Mouse (Mus musculus): ENCODE results near the gene Sash1. TPM values are rescaled to one million over a fixed set of nuclear protein-coding genes. Genes with fewer than 3 reads are reported as not detected.
A peak's percentile ranks its signal among the peaks of the same experiment; 100 is the strongest.
"Not testable (repeated sequence)": the region's sequence is repeated elsewhere in the genome, so short reads cannot be mapped to it uniquely, and the experiment has no call there.

Gene Sash1
- polyA plus RNA-seq, 1 experiment from 2014 or later, result 6.5 TPM

GRCm38 (mm10) chr10:8729387-8730337 is 156.2 kb downstream of the Sash1 start:
- Histone ChIP-seq H3K27ac (no peak overlapping the region), H3K4me1 (no peaks in the 10 kb centered on the region), H3K9ac (no peak overlapping the region), H3K27me3 (no peaks in the 10 kb centered on the region), H3K9me3 (no peaks in the 10 kb centered on the region), H3K36me3 (peaks cover 94% of the 10 kb centered on the region), H3K4me3 (no peak overlapping the region), H3K4me2 (replicated peaks) (no peak overlapping the region)
- 93% methylated on average over 34 of the region's 34 CpGs for WGBS
- peak; percentile 24; the same call in 1 of the 2 replicates for ATAC-seq (ENCODE audit: low FRiP score, low read depth)

GRCm38 (mm10) chr10:8719345-8719744 is 166.5 kb downstream of the Sash1 start:
- WGBS, result 77% methylated on average over 13 of the region's 13 CpGs
- peaks cover 23% of the 10 kb centered on the region for H3K36me3 ChIP-seq
- no peak overlapping the region for H3K4me3 ChIP-seq
- H3K27ac ChIP-seq, result no peak overlapping the region
- H3K9ac ChIP-seq, result no peak overlapping the region
- no peak for ATAC-seq (ENCODE audit: low FRiP score, low read depth)
- H3K27me3 ChIP-seq, result no peaks in the 10 kb centered on the region
- H3K4me2 ChIP-seq (replicated peaks), result no peak overlapping the region
- H3K4me1 ChIP-seq, result peaks cover 4% of the 10 kb centered on the region
- no peaks in the 10 kb centered on the region for H3K9me3 ChIP-seq

- H3K4me2 ChIP-seq (replicated peaks), result no peak overlapping the region
- no peaks in the 10 kb centered on the region for H3K9me3 ChIP-seq
- ATAC-seq (ENCODE audit: low FRiP score, low read depth), result no peak
- H3K27ac ChIP-seq, result no peak overlapping the region
- H3K27me3 ChIP-seq, result no peaks in the 10 kb centered on the region
- WGBS, result 85% methylated on average over 7 of the region's 7 CpGs
- H3K4me1 ChIP-seq, result peaks cover 4% of the 10 kb centered on the region
- no peak overlapping the region for H3K9ac ChIP-seq
- no peak overlapping the region for H3K4me3 ChIP-seq
- H3K36me3 ChIP-seq, result peaks cover 20% of the 10 kb centered on the region
These were observed 167.0 kb downstream of the Sash1 start for GRCm38 (mm10) chr10:8718831-8719230.

- no peak for ATAC-seq (ENCODE audit: low FRiP score, low read depth)
- Histone ChIP-seq H3K4me3 (no peak overlapping the region), H3K27ac (no peak overlapping the region), H3K4me1 (peaks cover 4% of the 10 kb centered on the region), H3K9ac (no peak overlapping the region), H3K27me3 (no peaks in the 10 kb centered on the region), H3K4me2 (replicated peaks) (no peak overlapping the region), H3K9me3 (no peaks in the 10 kb centered on the region), H3K36me3 (peaks cover 8% of the 10 kb centered on the region; the same call in 1 of the 2 replicates)
- 63% methylated on average over 5 of the region's 5 CpGs for WGBS
These were observed 168.7 kb downstream of the Sash1 start for GRCm38 (mm10) chr10:8717171-8717570.

GRCm38 (mm10) chr10:8715679-8716284 is 170.1 kb downstream of the Sash1 start:
- WGBS, result 17% methylated on average over 12 of the region's 12 CpGs
- Histone ChIP-seq H3K27me3 (no peaks in the 10 kb centered on the region), H3K36me3 (no peaks in the 10 kb centered on the region; the same call in 1 of the 2 replicates), H3K9ac (no peak overlapping the region), H3K4me1 (peaks cover 4% of the 10 kb centered on the region), H3K4me3 (no peak overlapping the region), H3K27ac (no peak overlapping the region), H3K4me2 (replicated peaks) (peak overlapping the region; percentile 23; the same call in 1 of the 2 replicates), H3K9me3 (no peaks in the 10 kb centered on the region)
- ATAC-seq (ENCODE audit: low FRiP score, low read depth), result peak; percentile 64; the same call in 1 of the 2 replicates

GRCm38 (mm10) chr10:8696636-8697035 is 189.2 kb downstream of the Sash1 start:
- not testable (repeated sequence) for H3K9ac ChIP-seq; H3K36me3 ChIP-seq; H3K4me1 ChIP-seq; H3K4me3 ChIP-seq; H3K27ac ChIP-seq; ATAC-seq (ENCODE audit: low FRiP score, low read depth); H3K4me2 ChIP-seq (replicated peaks); H3K9me3 ChIP-seq; H3K27me3 ChIP-seq
- WGBS, result 78% methylated on average over 1 of the region's 1 CpGs

GRCm38 (mm10) chr10:8693996-8694500 is 191.8 kb downstream of the Sash1 start:
- no peak for ATAC-seq (ENCODE audit: low FRiP score, low read depth)
- H3K27me3 ChIP-seq, result no peaks in the 10 kb centered on the region
- no peaks in the 10 kb centered on the region for H3K9me3 ChIP-seq
- H3K27ac ChIP-seq, result no peak overlapping the region
- no peaks in the 10 kb centered on the region for H3K4me1 ChIP-seq
- H3K36me3 ChIP-seq, result no peaks in the 10 kb centered on the region
- WGBS, result 86% methylated on average over 7 of the region's 7 CpGs
- no peak overlapping the region for H3K9ac ChIP-seq
- no peak overlapping the region for H3K4me3 ChIP-seq
- no peak overlapping the region for H3K4me2 ChIP-seq (replicated peaks)

- Histone ChIP-seq H3K27ac (no peak overlapping the region), H3K4me2 (replicated peaks) (no peak overlapping the region), H3K27me3 (no peaks in the 10 kb centered on the region), H3K4me1 (no peaks in the 10 kb centered on the region), H3K9ac (no peak overlapping the region), H3K4me3 (no peak overlapping the region), H3K36me3 (no peaks in the 10 kb centered on the region), H3K9me3 (no peaks in the 10 kb centered on the region)
- no peak for ATAC-seq (ENCODE audit: low FRiP score, low read depth)
- 91% methylated on average over 4 of the region's 4 CpGs for WGBS
These were observed 192.3 kb downstream of the Sash1 start for GRCm38 (mm10) chr10:8693561-8693960.

- ATAC-seq (ENCODE audit: low FRiP score, low read depth), result no peak
- H3K9me3 ChIP-seq, result no peaks in the 10 kb centered on the region
- WGBS, result 93% methylated on average over 2 of the region's 2 CpGs
These were observed 193.3 kb downstream of the Sash1 start for GRCm38 (mm10) chr10:8692531-8692930.

GRCm38 (mm10) chr10:8686219-8686618 is 199.7 kb downstream of the Sash1 start:
- H3K27ac ChIP-seq, result no peak overlapping the region
- no peaks in the 10 kb centered on the region for H3K27me3 ChIP-seq
- no peaks in the 10 kb centered on the region for H3K4me1 ChIP-seq
- 0 out of 2 replicates have a peak, but pooled peaks cover 4% of the 10 kb centered on the region for H3K9me3 ChIP-seq
- H3K4me3 ChIP-seq, result no peak overlapping the region
- H3K9ac ChIP-seq, result no peak overlapping the region
- 90% methylated on average over 1 of the region's 1 CpGs for WGBS
- no peak overlapping the region for H3K4me2 ChIP-seq (replicated peaks)
- ATAC-seq (ENCODE audit: low FRiP score, low read depth), result no peak
- no peaks in the 10 kb centered on the region for H3K36me3 ChIP-seq

More at GRCm38 (mm10) chr10:8692531-8692930, 193.3 kb downstream of the Sash1 start:
- Histone ChIP-seq H3K27me3 (no peaks in the 10 kb centered on the region), H3K4me3 (no peak overlapping the region), H3K4me2 (replicated peaks) (no peak overlapping the region), H3K9ac (no peak overlapping the region), H3K36me3 (no peaks in the 10 kb centered on the region), H3K4me1 (no peaks in the 10 kb centered on the region), H3K27ac (no peak overlapping the region)

- Histone ChIP-seq H3K4me1 (no peaks in the 10 kb centered on the region), H3K4me2 (replicated peaks) (no peak overlapping the region), H3K9ac (no peak overlapping the region), H3K27ac (no peak overlapping the region), H3K27me3 (no peaks in the 10 kb centered on the region), H3K36me3 (no peaks in the 10 kb centered on the region), H3K4me3 (no peak overlapping the region), H3K9me3 (0 out of 2 replicates have a peak, but pooled peaks cover 4% of the 10 kb centered on the region)
- no peak for ATAC-seq (ENCODE audit: low FRiP score, low read depth)
- WGBS, result 90% methylated on average over 7 of the region's 7 CpGs
These were observed 200.6 kb downstream of the Sash1 start for GRCm38 (mm10) chr10:8685269-8685668.

GRCm38 (mm10) chr10:8682900-8683299 is 203.0 kb downstream of the Sash1 start:
- no peaks in the 10 kb centered on the region for H3K27me3 ChIP-seq
- H3K4me2 ChIP-seq (replicated peaks), result no peak overlapping the region
- no peaks in the 10 kb centered on the region for H3K4me1 ChIP-seq
- ATAC-seq (ENCODE audit: low FRiP score, low read depth), result no peak
- WGBS, result 20% methylated on average over 4 of the region's 4 CpGs
- H3K4me3 ChIP-seq, result no peak overlapping the region
- H3K9ac ChIP-seq, result no peak overlapping the region
- 0 out of 2 replicates have a peak, but pooled peaks cover 4% of the 10 kb centered on the region for H3K9me3 ChIP-seq
- no peaks in the 10 kb centered on the region for H3K36me3 ChIP-seq
- no peak overlapping the region for H3K27ac ChIP-seq

All from limb, embryonic 13.5 days (tissue).